Mouse (Mus musculus): ENCODE measurements around the gene Csf2. TPM values are rescaled to one million over a fixed set of nuclear protein-coding genes. Genes with fewer than 3 reads are reported as not detected.
A peak's percentile ranks its signal among the peaks of the same experiment; 100 is the strongest.

Gene Csf2
- polyA plus RNA-seq, 1 experiment from 2014 or later = not detected

DNA sequence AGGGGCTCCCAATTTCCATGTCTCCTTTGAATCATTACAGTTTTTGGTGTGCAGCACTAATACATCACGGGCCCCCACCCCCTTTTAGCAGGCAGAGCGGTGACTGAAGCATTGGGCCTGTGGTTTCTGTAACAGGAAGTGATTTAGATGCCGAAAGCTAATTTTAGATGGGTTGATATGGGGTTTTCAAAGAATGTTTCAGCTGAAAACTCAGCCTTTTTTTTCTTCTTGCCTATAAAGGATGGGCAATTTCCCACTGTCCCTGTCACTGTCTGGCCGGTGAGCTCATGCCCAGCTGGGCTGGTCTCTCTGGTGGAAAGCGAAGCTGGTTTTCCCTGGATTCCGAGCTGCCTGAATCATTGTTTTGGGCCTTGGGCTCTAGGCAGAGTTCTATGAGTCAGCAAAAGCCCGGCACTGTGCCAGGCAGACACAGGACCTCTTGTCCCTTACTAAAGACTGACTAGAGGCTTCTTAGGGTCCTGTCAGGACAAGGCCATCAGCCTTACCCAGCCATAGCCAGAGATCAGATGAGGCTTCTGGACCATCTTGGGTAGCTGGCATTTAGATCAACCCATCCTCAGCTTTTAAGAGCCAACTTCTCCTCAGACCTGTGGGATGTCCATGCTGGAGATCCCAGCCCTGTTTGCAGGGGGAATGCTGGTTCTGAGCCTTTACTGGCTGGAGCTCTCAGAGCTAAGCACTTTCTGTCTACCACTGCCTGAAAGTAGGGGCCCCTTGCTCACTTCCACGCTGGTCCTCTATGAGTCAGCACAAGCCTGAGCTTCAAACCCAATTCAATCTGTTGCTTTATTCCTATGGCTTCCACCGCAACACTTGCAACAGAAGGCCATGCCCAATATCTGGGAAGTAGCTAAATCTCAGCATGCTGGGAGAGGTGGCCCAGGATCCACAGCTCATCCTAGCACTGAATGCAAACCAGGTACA, 34.7 kb downstream of the Csf2 start:
- no peak overlapping the region for H3K4me3 ChIP-seq (ENCODE audit: low read depth, low read length)
- H3K27me3 ChIP-seq (ENCODE audit: control insufficient read depth, insufficient read depth, low read length) = no peaks in the 10 kb centered on the region
- TF ChIP-seq CTCF (IDR thresholded peaks at IDR 0.05; ENCODE audit: low read depth) = no peak
- no peak for TF ChIP-seq EP300 (optimal IDR thresholded peaks at IDR 0.05)
- DNase-seq (ENCODE audit: low spot score) (peak; percentile 20), ATAC-seq (ENCODE audit: low FRiP score, low TSS enrichment) (peak; percentile 15; the same call in 1 of the 2 replicates)
- no peak overlapping the region for H3K4me2 ChIP-seq (replicated peaks; ENCODE audit: low read depth)
- H3K4me1 ChIP-seq (replicated peaks; ENCODE audit: control insufficient read depth, insufficient read depth) = no peaks in the 10 kb centered on the region
- no peaks in the 10 kb centered on the region for H3K9me3 ChIP-seq (ENCODE audit: control insufficient read depth, low read length)
- no peak overlapping the region for H3K27ac ChIP-seq (replicated peaks)
- H3K36me3 ChIP-seq (ENCODE audit: control insufficient read depth, insufficient read depth, low read length) = no peaks in the 10 kb centered on the region
- WGBS = 72% methylated on average over 9 of the region's 9 CpGs
- no peak overlapping the region for H3K9ac ChIP-seq (ENCODE audit: low read length)

DNA sequence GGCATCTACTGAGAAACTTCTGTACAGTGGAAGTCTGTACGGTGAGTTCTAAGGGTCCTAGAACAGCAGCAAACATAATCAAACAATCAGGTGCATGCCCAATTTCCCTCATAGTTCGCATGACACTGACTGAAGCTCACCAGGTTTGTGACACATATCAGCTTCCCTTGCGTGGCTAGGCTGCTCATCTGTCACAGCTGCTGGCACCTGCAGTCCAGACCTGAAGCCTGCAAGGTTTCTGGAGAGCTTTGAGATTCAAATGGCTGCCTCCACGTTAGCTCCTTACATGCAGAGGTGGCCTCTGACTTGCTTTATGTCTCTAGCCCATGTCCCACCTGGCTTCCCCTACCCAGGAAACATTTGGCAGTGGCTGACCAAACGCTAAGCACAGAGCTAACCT, 35.8 kb downstream of the Csf2 start:
- H3K4me1 ChIP-seq (replicated peaks; ENCODE audit: control insufficient read depth, insufficient read depth) = no peaks in the 10 kb centered on the region
- H3K36me3 ChIP-seq (ENCODE audit: control insufficient read depth, insufficient read depth, low read length) = no peaks in the 10 kb centered on the region
- H3K9ac ChIP-seq (ENCODE audit: low read length) = no peak overlapping the region
- no peak for ATAC-seq (ENCODE audit: low FRiP score, low TSS enrichment)
- H3K4me2 ChIP-seq (replicated peaks; ENCODE audit: low read depth) = no peak overlapping the region
- no peak overlapping the region for H3K27ac ChIP-seq (replicated peaks)
- H3K27me3 ChIP-seq (ENCODE audit: control insufficient read depth, insufficient read depth, low read length) = no peaks in the 10 kb centered on the region
- DNase-seq (ENCODE audit: low spot score) = no peak
- H3K4me3 ChIP-seq (ENCODE audit: low read depth, low read length) = no peak overlapping the region
- H3K9me3 ChIP-seq (ENCODE audit: control insufficient read depth, low read length) = no peaks in the 10 kb centered on the region
- TF ChIP-seq EP300 (optimal IDR thresholded peaks at IDR 0.05) (no peak), CTCF (IDR thresholded peaks at IDR 0.05; ENCODE audit: low read depth) (no peak)
- 74% methylated on average over 5 of the region's 5 CpGs for WGBS

DNA sequence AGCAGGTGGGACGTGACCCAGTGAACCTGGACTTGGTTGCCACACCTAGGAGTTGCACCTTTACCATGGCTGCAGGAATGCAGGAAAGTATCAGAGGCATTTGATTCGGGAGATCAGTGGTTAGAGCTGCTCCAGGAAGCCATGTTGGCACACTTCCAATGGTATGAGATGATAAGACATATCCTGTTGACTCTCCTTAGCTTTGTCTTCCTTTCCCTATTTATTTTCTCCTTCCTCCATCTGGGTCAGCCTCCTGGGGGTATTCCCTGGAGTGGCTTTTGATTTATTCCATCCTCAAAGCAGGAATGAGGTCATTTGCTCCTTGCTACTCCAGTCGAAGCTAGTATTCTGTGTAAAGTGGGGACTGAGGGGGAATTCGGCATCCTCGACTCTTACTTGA, 42.5 kb downstream of the Csf2 start:
- Histone ChIP-seq H3K9ac (ENCODE audit: low read length) (no peak overlapping the region), H3K27me3 (ENCODE audit: control insufficient read depth, insufficient read depth, low read length) (no peaks in the 10 kb centered on the region), H3K4me2 (replicated peaks; ENCODE audit: low read depth) (no peak overlapping the region), H3K27ac (replicated peaks) (no peak overlapping the region), H3K4me1 (replicated peaks; ENCODE audit: control insufficient read depth, insufficient read depth) (no peaks in the 10 kb centered on the region), H3K9me3 (ENCODE audit: control insufficient read depth, low read length) (no peaks in the 10 kb centered on the region), H3K4me3 (ENCODE audit: low read depth, low read length) (no peak overlapping the region), H3K36me3 (ENCODE audit: control insufficient read depth, insufficient read depth, low read length) (no peaks in the 10 kb centered on the region)
- ATAC-seq (ENCODE audit: low FRiP score, low TSS enrichment) (no peak), DNase-seq (ENCODE audit: low spot score) (no peak)
- TF ChIP-seq CTCF (IDR thresholded peaks at IDR 0.05; ENCODE audit: low read depth) (no peak), EP300 (optimal IDR thresholded peaks at IDR 0.05) (no peak)
- WGBS = 68% methylated on average over 5 of the region's 5 CpGs

DNA sequence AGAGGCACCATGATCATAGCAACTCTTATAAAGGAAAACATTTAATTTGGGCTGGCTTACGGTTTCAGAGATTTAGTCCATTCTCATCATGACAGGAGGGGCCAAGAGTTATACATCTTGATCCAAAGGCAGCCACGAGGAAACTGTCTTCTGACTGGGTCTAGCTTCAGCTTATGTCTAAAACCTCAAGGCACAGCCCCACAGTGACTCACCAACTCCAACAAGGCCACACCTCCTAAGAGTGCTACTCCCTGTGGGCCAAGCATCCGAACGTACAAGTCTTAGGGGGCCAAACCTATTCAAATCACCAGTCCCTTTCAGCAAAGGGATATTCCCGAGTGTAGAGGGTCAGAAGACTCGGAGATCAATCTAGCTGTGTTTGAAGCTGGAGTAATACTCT, 44.1 kb downstream of the Csf2 start:
- no peak for TF ChIP-seq CTCF (IDR thresholded peaks at IDR 0.05; ENCODE audit: low read depth)
- no peak for TF ChIP-seq EP300 (optimal IDR thresholded peaks at IDR 0.05)
- no peak for ATAC-seq (ENCODE audit: low FRiP score, low TSS enrichment)
- Histone ChIP-seq H3K4me3 (ENCODE audit: low read depth, low read length) (no peak overlapping the region), H3K9me3 (ENCODE audit: control insufficient read depth, low read length) (no peaks in the 10 kb centered on the region), H3K27ac (replicated peaks) (no peak overlapping the region), H3K9ac (ENCODE audit: low read length) (no peak overlapping the region), H3K4me1 (replicated peaks; ENCODE audit: control insufficient read depth, insufficient read depth) (no peaks in the 10 kb centered on the region), H3K27me3 (ENCODE audit: control insufficient read depth, insufficient read depth, low read length) (no peaks in the 10 kb centered on the region), H3K4me2 (replicated peaks; ENCODE audit: low read depth) (no peak overlapping the region), H3K36me3 (ENCODE audit: control insufficient read depth, insufficient read depth, low read length) (no peaks in the 10 kb centered on the region)
- DNase-seq (ENCODE audit: low spot score) = no peak
- 71% methylated on average over 6 of the region's 6 CpGs for WGBS

DNA sequence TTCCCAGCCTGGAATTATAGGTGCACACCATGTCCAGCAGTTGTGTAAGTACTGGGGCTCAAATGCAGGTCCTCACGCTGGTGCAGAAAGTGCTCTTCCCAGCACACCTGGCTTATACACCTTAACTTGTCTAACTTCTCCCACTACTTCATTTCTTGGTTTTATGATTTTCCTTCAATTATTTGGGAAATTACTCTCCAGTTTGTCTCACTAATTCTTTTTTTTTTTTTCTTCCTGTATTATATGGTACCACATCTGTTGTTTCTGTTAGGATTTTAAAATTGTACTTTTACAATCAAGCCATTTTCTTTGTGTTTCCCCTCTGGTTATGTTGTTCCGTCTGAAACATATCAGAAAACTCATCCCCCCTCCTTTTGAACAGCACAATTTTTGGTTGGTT, 44.7 kb downstream of the Csf2 start:
- Histone ChIP-seq H3K36me3 (ENCODE audit: control insufficient read depth, insufficient read depth, low read length) (no peaks in the 10 kb centered on the region), H3K9ac (ENCODE audit: low read length) (no peak overlapping the region), H3K4me2 (replicated peaks; ENCODE audit: low read depth) (no peak overlapping the region), H3K9me3 (ENCODE audit: control insufficient read depth, low read length) (no peaks in the 10 kb centered on the region), H3K4me1 (replicated peaks; ENCODE audit: control insufficient read depth, insufficient read depth) (no peaks in the 10 kb centered on the region), H3K27ac (replicated peaks) (no peak overlapping the region), H3K4me3 (ENCODE audit: low read depth, low read length) (no peak overlapping the region), H3K27me3 (ENCODE audit: control insufficient read depth, insufficient read depth, low read length) (no peaks in the 10 kb centered on the region)
- DNase-seq (ENCODE audit: low spot score) (no peak), ATAC-seq (ENCODE audit: low FRiP score, low TSS enrichment) (no peak)
- 83% methylated on average over 2 of the region's 2 CpGs for WGBS
- no peak for TF ChIP-seq CTCF (IDR thresholded peaks at IDR 0.05; ENCODE audit: low read depth)

DNA sequence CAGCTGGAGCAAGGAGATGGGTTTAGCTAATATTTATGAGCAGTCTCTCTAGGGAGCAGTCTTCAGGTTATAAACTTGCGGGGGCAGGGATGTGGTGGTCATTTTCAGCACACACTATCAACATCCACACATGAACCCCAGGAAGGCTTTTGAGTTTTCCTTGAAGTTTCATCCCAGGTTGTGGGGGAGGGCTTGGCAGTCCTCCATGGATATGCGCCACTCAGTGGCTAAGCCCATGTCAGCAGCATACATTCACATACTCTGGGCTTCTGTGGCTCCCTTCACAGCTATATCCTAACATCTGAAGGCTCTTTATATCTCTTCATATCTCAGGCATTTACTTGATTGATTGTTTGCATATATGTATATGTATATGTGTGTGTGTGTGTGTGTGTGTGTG, 46.3 kb downstream of the Csf2 start:
- Histone ChIP-seq H3K36me3 (ENCODE audit: control insufficient read depth, insufficient read depth, low read length) (no peaks in the 10 kb centered on the region), H3K9me3 (ENCODE audit: control insufficient read depth, low read length) (no peaks in the 10 kb centered on the region), H3K4me1 (replicated peaks; ENCODE audit: control insufficient read depth, insufficient read depth) (no peaks in the 10 kb centered on the region), H3K4me2 (replicated peaks; ENCODE audit: low read depth) (no peak overlapping the region), H3K27ac (replicated peaks) (no peak overlapping the region), H3K4me3 (ENCODE audit: low read depth, low read length) (no peak overlapping the region), H3K27me3 (ENCODE audit: control insufficient read depth, insufficient read depth, low read length) (no peaks in the 10 kb centered on the region), H3K9ac (ENCODE audit: low read length) (no peak overlapping the region)
- ATAC-seq (ENCODE audit: low FRiP score, low TSS enrichment) (no peak), DNase-seq (ENCODE audit: low spot score) (no peak)
- TF ChIP-seq CTCF (IDR thresholded peaks at IDR 0.05; ENCODE audit: low read depth) = peak; percentile 57
- TF ChIP-seq EP300 (optimal IDR thresholded peaks at IDR 0.05) = no peak
- WGBS = 68% methylated on average over 2 of the region's 2 CpGs

All from stomach, postnatal 0 days (tissue).